Mouse (Mus musculus) adrenal gland, adult 2 months (tissue): ENCODE results near the gene Rab6b. TPM values are rescaled to one million over a fixed set of nuclear protein-coding genes. Genes with fewer than 3 reads are reported as not detected.
"Not testable (repeated sequence)": the region's sequence is repeated elsewhere in the genome, so short reads cannot be mapped to it uniquely, and the experiment has no call there.

Source experiments
- DNase-seq: peaks from one replicate; pipeline ENCODE4 v3.0.0; 2021
- polyA plus RNA-seq: library from polyadenylated mRNA; depleted of rRNA; stranded (reverse); fragments of >200 nt; gene quantifications from 2 replicates; pipeline ENCODE4 v1.2.3, GENCODE M21; 2012
- total RNA-seq, 2 experiments: library from RNA; stranded (reverse); gene quantifications; 2 replicates each; pipeline ENCODE4 v1.2.3; 2021

The Rab6b gene
- total and polyA plus RNA-seq, 3 experiments, result 2.4 to 18.9 (median 3.1) TPM

DNA sequence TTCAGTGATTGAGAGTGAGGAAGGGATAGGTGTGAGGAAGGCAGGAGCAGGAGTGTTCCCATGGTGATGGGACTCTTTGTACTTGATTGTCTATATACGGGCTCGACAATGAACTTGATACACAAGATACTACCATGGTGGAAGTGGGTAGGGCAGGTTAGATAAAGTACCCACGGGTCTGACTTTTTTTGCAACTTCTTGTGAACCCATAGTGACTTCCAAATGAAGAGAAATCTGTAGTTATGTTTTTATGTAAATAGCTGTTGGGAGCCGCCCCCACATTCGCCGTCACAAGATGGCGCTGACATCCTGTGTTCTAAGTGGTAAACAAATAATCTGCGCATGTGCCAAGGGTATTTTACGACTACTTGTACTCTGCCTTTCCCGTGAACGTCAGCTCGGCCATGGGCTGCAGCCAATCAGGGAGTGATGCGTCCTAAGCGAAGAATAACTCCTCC lies 3.2 kb upstream of the Rab6b start:
- not testable (repeated sequence) for DNase-seq

DNA sequence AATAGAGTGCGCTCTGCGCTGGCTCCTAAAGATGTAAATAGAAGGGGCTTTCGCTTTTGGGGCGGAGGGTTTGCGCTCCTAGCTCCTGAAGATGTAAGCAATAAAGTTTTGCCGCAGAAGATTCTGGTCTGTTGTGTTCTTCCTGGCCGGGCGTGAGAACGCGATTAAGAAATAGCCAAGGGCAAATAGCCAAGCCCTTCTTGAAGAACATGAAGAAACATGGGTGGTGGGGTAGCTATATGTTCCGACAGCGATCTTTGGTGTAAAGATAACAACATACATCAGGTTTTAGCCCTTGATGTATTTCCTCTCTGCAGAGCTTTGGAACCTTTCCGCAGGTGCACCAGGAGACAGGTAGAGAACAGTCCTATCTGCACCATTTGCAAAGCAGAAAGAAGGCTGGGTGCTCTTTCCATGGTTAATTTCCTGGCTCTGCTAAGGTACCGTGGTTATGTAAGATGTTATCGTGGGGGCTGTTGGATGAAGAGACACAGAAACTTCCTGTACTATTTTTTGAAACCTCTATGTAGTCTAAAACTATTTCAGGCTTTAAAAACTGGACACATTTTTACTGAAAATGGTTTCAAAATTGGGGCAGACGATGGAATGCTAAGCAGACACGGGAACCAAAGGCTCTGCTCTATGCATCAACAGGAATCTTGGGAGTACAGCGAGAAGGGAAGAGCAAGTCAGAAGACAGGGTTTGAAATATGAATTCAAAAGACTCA lies 2.5 kb upstream of the Rab6b start:
- no peak for DNase-seq

DNA sequence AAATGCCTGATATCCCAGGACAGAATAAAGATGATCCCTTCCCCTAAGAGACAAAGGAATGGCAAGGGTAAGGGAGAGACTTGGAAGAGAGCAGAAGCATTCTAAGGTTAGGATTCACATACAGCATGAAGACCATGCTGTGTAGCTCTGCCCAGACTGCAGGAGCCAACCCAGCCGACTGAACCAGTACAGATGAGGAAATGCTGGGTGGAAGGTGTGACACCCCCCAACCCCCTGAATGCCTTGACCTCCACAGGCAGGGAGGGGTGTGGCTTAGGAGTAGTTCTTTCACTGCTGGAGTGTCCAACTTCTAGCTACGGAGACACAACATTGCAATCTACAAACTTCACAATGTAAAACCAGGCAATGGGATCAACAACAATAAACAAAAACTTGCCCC lies 1.7 kb upstream of the Rab6b start:
- DNase-seq, result no peak

- no peak for DNase-seq
Observed at GRCm38 (mm10) chr9:103110727-103111501, 673 bp upstream of the Rab6b start.

GRCm38 (mm10) chr9:103112471-103113271 lies 1.1 kb downstream of the Rab6b start:
- DNase-seq, result no peak

GRCm38 (mm10) chr9:103113351-103113750 lies 1.8 kb downstream of the Rab6b start:
- DNase-seq, result no peak

- no peak for DNase-seq
Observed at GRCm38 (mm10) chr9:103114326-103114725, 2.7 kb downstream of the Rab6b start.

- no peak for DNase-seq
Observed at GRCm38 (mm10) chr9:103114901-103115300, 3.3 kb downstream of the Rab6b start.

DNA sequence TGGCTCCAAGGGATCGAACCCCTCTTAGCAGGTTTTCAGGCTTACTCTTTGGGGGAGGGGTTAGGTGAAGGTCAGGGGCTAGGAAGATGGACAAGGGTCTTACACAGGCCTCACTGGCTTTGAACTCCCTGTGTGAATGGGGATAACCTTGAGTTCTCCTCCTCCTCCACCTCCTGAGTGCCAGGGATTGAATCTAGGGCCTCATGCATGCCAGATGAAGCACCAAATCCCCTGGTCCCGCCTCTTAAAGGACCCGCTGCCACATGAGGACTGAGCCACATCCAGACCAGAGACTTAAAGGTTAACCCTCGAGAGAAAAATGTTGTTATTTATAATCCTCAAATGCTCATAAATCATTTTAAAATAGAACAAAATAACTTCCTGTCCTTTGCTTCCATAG lies 5.4 kb downstream of the Rab6b start:
- no peak for DNase-seq

DNA sequence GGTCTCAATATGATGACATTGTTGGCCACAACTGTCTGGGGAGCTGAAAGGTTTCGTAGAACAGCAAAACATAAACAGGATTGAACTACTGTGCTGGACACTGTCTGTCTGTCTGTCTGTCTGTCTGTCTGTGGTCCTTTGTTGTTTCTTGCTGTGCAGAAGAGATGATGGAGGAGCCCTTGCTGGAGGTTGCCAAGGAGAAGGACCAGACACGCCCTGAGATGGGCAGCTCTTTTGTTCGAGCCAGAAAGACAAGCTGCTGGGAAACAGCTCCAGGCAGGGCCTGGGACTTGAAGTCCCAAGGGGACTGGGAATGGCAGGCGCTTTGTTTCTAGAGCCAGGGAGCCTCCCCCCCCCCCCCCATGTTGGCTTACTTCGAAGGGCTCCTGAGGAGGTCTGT lies 5.9 kb downstream of the Rab6b start:
- DNase-seq, result no peak

DNA sequence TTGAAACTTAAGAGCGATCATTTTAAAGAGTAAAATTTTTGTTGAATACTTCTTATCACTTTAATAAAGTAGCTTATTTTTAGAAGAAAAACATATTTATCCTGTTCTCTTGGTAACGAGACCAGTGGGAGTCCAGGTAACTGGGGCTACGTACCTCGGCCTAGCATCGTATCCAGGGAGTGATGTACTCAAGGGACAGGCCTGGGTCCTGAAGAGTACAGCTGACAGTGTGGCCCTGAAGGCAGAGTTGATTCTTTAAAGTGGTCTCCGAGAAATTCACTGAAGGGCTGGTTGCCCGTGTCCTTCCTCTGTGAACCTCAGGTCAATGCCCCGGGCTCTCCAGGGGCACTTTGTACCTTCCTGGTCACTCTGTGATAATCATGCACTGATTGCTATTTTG lies 6.4 kb downstream of the Rab6b start:
- no peak for DNase-seq

DNA sequence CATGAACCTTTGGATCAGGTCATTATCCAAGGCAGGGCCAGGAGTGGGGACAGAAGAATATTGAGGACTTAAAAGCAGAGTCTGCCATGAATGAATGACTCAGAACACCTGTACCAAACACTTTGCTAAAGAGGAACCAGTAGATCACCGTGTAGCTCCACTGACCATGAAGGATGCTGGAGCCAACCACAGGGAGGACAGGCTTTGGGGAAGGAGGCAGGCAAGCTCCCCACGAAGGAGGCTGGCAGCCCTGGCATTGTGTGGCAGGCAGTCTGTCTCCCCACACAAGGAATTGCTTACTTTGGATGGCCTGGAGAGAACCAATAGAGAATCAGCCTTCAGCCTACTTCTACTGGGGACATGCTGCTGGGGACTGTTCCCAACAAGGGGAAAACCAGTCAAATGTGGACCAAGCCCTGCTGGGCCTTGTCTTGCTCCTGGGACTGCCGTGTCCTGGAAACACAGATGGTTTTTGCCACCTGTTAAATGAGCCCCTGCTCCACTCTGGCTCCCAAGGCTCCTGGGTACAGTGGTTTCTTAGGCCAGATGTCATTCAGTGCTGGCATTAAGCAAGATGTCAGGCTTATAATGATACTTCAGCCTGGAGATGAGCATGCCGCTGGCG lies 7.2 kb downstream of the Rab6b start:
- no peak for DNase-seq

GRCm38 (mm10) chr9:103119781-103120180 lies 8.2 kb downstream of the Rab6b start:
- DNase-seq, result no peak

GRCm38 (mm10) chr9:103120231-103120630 lies 8.6 kb downstream of the Rab6b start:
- no peak for DNase-seq

DNA sequence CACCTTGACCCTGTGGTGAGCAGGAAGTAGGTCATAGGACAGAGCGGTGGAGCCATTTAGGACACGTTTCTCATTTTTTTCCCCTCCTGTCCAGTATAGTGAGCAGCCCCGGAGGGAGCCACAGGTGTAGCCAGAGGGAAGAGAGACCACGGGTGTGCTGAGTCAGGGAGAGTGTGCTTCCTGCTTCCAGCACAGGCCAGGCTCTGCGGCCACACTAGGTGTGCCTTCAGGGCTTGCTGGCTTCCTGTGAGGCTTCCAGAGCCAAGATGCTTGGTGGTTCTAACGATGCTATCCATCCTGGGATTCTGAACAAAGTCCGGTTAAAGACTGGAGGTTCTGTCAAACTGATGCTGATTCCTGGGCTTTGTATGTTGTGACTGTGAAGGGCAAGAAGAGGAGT lies 10.0 kb downstream of the Rab6b start:
- DNase-seq, result no peak

GRCm38 (mm10) chr9:103124746-103125145 lies 13.2 kb downstream of the Rab6b start:
- DNase-seq, result no peak

- DNase-seq, result no peak
Observed at GRCm38 (mm10) chr9:103133493-103134124, 22.0 kb downstream of the Rab6b start.

GRCm38 (mm10) chr9:103134450-103135030 lies 23.0 kb downstream of the Rab6b start:
- DNase-seq, result peak; percentile 17

DNA sequence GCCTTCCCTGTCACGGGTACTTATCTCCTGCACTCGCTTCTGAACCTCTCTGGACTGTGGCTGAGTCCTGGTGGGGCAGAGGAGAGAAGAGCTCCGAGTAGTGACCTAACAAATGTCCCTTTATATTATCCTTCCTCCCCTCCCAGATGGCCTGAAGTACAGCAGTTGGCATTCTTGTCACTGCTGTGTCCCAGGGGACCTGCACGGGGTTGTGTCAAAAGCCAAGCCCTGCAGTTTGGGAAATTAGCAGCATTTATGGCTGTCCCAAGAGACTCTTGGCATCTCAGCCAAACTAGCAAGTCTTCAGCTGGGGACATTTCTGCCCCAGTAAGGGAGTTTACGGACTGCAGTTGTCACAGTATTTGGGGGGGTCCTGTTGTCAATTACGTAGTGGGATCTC lies 27.9 kb downstream of the Rab6b start:
- peak; percentile 14 for DNase-seq

- no peak for DNase-seq
Observed at GRCm38 (mm10) chr9:103140384-103140783, 28.8 kb downstream of the Rab6b start.

- DNase-seq, result no peak
Observed at GRCm38 (mm10) chr9:103141266-103141665, 29.7 kb downstream of the Rab6b start.
